Mouse (Mus musculus) MEL (cell line): ENCODE results near the gene Slc39a11.

Experiments
- CHD2 ChIP-seq: IDR thresholded peaks from 2 replicates; pipeline ENCODE4 v1.6.1; 2011; ENCODE audit warnings: low read length, improper control_type of control experiment
- CTCF ChIP-seq, 3 experiments: IDR thresholded peaks in 2 of 3; conservative IDR thresholded peaks in 1 of 3; 2 replicates each; pipeline ENCODE4 v1.5.1; 2011 to 2012; ENCODE audit warnings: low read length in 3 of 3, low read depth in 2 of 3, mild to moderate bottlenecking in 2 of 3, improper control_type of control experiment in 1 of 3, inconsistent platforms in 1 of 3, mixed read lengths in 1 of 3, moderate library complexity in 1 of 3; ENCODE audit not compliant: control insufficient read depth in 1 of 3, insufficient read depth in 1 of 3, poor library complexity in 1 of 3, severe bottlenecking in 1 of 3
- ELF1 ChIP-seq: IDR thresholded peaks from 2 replicates; pipeline ENCODE4 v1.6.1; 2014; ENCODE audit warnings: low read depth, mild to moderate bottlenecking, inconsistent platforms, low read length, improper control_type of control experiment, moderate library complexity
- GATA1 ChIP-seq: IDR thresholded peaks from 2 replicates; pipeline ENCODE4 v1.6.1; 2011; ENCODE audit warnings: low read depth, low read length, improper control_type of control experiment
- JUND ChIP-seq: IDR thresholded peaks from 2 replicates; pipeline ENCODE4 v1.6.1; 2011; ENCODE audit warnings: low read depth, mild to moderate bottlenecking, improper control_type of control experiment, low read length
- KAT2A ChIP-seq: conservative IDR thresholded peaks from 2 replicates; pipeline ENCODE4 v1.6.1; 2012; ENCODE audit warnings: low read depth, low read length, improper control_type of control experiment, inconsistent platforms
- POLR2A ChIP-seq, 2 experiments: IDR thresholded peaks; 2 replicates each; pipeline ENCODE4 v1.6.1; 2011 to 2012; ENCODE audit warnings: low read length in 2 of 2, mild to moderate bottlenecking in 2 of 2, control low read depth in 1 of 2, improper control_type of control experiment in 1 of 2, low read depth in 1 of 2, moderate library complexity in 1 of 2; ENCODE audit not compliant: control insufficient read depth in 1 of 2, insufficient read depth in 1 of 2, poor library complexity in 1 of 2
- POLR2AphosphoS2 ChIP-seq: IDR thresholded peaks from 2 replicates; pipeline ENCODE4 v1.6.1; 2011; ENCODE audit warnings: low read length, improper control_type of control experiment
- USF2 ChIP-seq, 2 experiments: IDR thresholded peaks; 2 replicates each; pipeline ENCODE4 v1.6.1; 2011 to 2012; ENCODE audit warnings: improper control_type of control experiment in 2 of 2, low read length in 2 of 2, borderline replicate concordance in 1 of 2, inconsistent platforms in 1 of 2, low read depth in 1 of 2, mild to moderate bottlenecking in 1 of 2; ENCODE audit not compliant: insufficient read depth in 1 of 2

GRCm38 (mm10) chr11:113525731-113526130 is 124.1 kb downstream of the Slc39a11 start:
- TF ChIP-seq POLR2A (IDR thresholded peaks at IDR 0.05; ENCODE audit: control insufficient read depth in 1 of 2, insufficient read depth in 1 of 2, low read depth in 1 of 2, low read length in 2 of 2, poor library complexity in 1 of 2) (no peak), GATA1 (no peak), JUND (no peak), CTCF (IDR thresholded peaks at IDR 0.05 in 2 of 3, conservative IDR thresholded peaks at IDR 0.05 in 1 of 3; ENCODE audit: control insufficient read depth in 1 of 3, insufficient read depth in 1 of 3, low read depth in 2 of 3, low read length in 3 of 3, poor library complexity in 1 of 3, severe bottlenecking in 1 of 3) (no peak), CHD2 (no peak), POLR2AphosphoS2 (no peak), ELF1 (no peak), KAT2A (no peak), USF2 (IDR thresholded peaks at IDR 0.05; ENCODE audit: borderline replicate concordance in 1 of 2, insufficient read depth in 1 of 2, low read depth in 1 of 2, low read length in 2 of 2) (no peak)
